Mouse (Mus musculus): Measurements from ENCODE around the gene Ndst4. TPM values are rescaled to one million over a fixed set of nuclear protein-coding genes. Genes with fewer than 3 reads are reported as not detected.

Gene Ndst4
- not detected in 2 replicates for polyA plus RNA-seq (2012; rRNA removed)

DNA sequence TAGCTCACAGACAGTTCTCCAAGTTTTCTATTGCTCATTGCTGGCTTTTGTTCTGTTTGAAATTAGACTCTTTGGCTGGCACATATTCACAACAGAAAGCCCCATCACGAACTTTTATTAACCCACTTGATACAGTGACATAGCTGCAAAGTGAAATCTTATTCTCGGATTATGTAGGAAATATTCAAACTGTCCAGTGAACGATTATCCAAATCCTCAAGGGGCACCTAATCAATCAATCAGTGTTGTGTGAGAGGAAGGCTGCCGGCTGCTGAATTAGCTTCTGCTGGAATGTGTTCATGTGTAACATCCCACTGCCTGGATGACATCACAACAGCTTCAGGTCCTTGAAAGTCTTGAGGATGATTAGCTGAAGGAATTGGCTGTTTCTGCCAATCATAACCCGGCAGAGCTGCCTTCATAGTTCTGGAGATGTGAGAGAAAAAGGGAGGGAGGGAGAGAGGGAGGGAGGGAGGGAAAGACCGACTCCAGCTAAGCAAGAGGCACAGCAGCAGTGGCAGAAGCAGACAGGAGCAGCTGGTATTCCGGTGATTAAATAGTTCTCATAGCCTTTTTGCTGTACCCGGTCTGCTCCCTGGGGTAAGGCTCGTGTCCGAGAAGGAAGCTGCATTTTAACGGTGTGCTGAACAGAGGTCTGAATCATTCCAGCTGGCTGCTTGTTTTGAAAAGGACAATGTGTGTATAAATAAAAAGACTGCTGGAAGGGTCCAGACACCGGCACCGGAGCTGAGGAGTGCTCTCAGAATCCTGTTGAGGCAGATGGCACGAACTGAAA is at the start of gene Ndst4:
Gene Ndst4 (plus strand): TSS at position 476 of the 796 bp plus-strand sequence.
- no peak for TF ChIP-seq CTCF (IDR thresholded peaks at IDR 0.05; ENCODE audit: extremely low read depth, insufficient read length, insufficient replicate concordance, low read depth, low read length)
- no peak for TF ChIP-seq POLR2A (IDR thresholded peaks at IDR 0.05; ENCODE audit: low read depth, low read length)
- Histone ChIP-seq H3K36me3 (ENCODE audit: control insufficient read depth, insufficient read depth, low read length) (no peaks in the 10 kb centered on the region), H3K27me3 (ENCODE audit: control insufficient read depth, insufficient read depth, low read length) (no peaks in the 10 kb centered on the region), H3K27ac (ENCODE audit: insufficient read depth, low read depth, low read length) (no peak within 1 kb of the TSS), H3K4me3 (ENCODE audit: low read depth, low read length) (no peak within 1 kb of the TSS), H3K4me1 (ENCODE audit: control insufficient read depth, insufficient read depth, insufficient read length, low read length) (no peaks in the 10 kb centered on the region)
- WGBS, result 41% methylated on average over 14 of the region's 14 CpGs

DNA sequence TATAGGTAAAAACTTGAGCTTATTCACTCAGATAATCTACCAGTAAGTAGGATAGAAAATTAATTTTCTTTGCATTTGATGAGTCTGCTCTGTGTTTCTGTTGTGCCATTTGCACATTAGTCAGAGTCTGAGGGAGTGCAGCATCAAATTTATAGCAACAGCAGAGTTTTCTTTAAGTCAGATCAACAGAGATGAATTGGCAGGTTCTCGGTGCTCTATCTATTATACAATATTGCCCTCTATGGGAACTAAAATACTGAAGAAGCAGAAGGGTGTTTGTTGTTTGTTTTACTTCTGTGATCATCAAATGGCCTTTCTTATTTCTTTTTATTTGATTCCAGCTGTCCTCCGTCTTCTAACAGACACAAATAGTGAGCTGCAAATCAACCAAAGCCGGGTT is 6.4 kb upstream of the Ndst4 start:
- Histone ChIP-seq H3K4me1 (ENCODE audit: control insufficient read depth, insufficient read depth, insufficient read length, low read length) (no peaks in the 10 kb centered on the region), H3K27ac (ENCODE audit: insufficient read depth, low read depth, low read length) (no peak overlapping the region), H3K27me3 (ENCODE audit: control insufficient read depth, insufficient read depth, low read length) (no peaks in the 10 kb centered on the region), H3K4me3 (ENCODE audit: low read depth, low read length) (no peak overlapping the region), H3K36me3 (ENCODE audit: control insufficient read depth, insufficient read depth, low read length) (no peaks in the 10 kb centered on the region)
- WGBS, result 67% methylated on average over 3 of the region's 3 CpGs
- TF ChIP-seq POLR2A (IDR thresholded peaks at IDR 0.05; ENCODE audit: low read depth, low read length) (no peak), CTCF (IDR thresholded peaks at IDR 0.05; ENCODE audit: extremely low read depth, insufficient read length, insufficient replicate concordance, low read depth, low read length) (no peak)

DNA sequence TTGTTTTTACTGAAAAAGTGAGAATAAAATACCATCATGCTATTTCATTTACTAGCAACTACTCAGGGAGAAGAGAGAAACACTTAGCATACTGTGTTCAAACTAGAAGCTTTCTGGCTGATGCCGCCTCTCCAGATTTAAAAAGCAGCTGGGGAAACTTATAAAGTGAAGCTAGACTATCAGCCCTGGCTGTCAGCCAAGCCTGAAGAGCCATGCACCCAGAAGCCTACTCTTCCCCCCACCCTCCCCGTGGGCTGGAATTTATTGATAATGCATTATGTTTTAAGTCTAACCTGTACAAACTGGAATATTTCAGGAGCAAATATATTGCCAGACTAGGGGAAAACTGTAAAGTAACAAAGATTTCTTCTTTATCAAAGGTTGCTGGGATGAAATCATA is 2.6 kb downstream of the Ndst4 start:
- no peaks in the 10 kb centered on the region for H3K36me3 ChIP-seq (ENCODE audit: control insufficient read depth, insufficient read depth, low read length)
- 46% methylated on average over 2 of the region's 2 CpGs for WGBS
- H3K4me1 ChIP-seq (ENCODE audit: control insufficient read depth, insufficient read depth, insufficient read length, low read length), result no peaks in the 10 kb centered on the region
- TF ChIP-seq CTCF (IDR thresholded peaks at IDR 0.05; ENCODE audit: extremely low read depth, insufficient read length, insufficient replicate concordance, low read depth, low read length) (no peak), POLR2A (IDR thresholded peaks at IDR 0.05; ENCODE audit: low read depth, low read length) (no peak)
- H3K4me3 ChIP-seq (ENCODE audit: low read depth, low read length), result no peak overlapping the region
- no peak overlapping the region for H3K27ac ChIP-seq (ENCODE audit: insufficient read depth, low read depth, low read length)
- no peaks in the 10 kb centered on the region for H3K27me3 ChIP-seq (ENCODE audit: control insufficient read depth, insufficient read depth, low read length)

GRCm38 (mm10) chr3:125406991-125407390 is 3.1 kb downstream of the Ndst4 start:
- Histone ChIP-seq H3K27me3 (ENCODE audit: control insufficient read depth, insufficient read depth, low read length) (no peaks in the 10 kb centered on the region), H3K4me3 (ENCODE audit: low read depth, low read length) (no peak overlapping the region), H3K36me3 (ENCODE audit: control insufficient read depth, insufficient read depth, low read length) (no peaks in the 10 kb centered on the region), H3K4me1 (ENCODE audit: control insufficient read depth, insufficient read depth, insufficient read length, low read length) (no peaks in the 10 kb centered on the region), H3K27ac (ENCODE audit: insufficient read depth, low read depth, low read length) (no peak overlapping the region)
- TF ChIP-seq POLR2A (IDR thresholded peaks at IDR 0.05; ENCODE audit: low read depth, low read length) (no peak), CTCF (IDR thresholded peaks at IDR 0.05; ENCODE audit: extremely low read depth, insufficient read length, insufficient replicate concordance, low read depth, low read length) (no peak)
- 65% methylated on average over 3 of the region's 3 CpGs for WGBS

- WGBS, result 49% methylated on average over 6 of the region's 6 CpGs
- no peak overlapping the region for H3K27ac ChIP-seq (ENCODE audit: insufficient read depth, low read depth, low read length)
- no peaks in the 10 kb centered on the region for H3K36me3 ChIP-seq (ENCODE audit: control insufficient read depth, insufficient read depth, low read length)
- H3K27me3 ChIP-seq (ENCODE audit: control insufficient read depth, insufficient read depth, low read length), result no peaks in the 10 kb centered on the region
- H3K4me3 ChIP-seq (ENCODE audit: low read depth, low read length), result no peak overlapping the region
- no peaks in the 10 kb centered on the region for H3K4me1 ChIP-seq (ENCODE audit: control insufficient read depth, insufficient read depth, insufficient read length, low read length)
- TF ChIP-seq POLR2A (IDR thresholded peaks at IDR 0.05; ENCODE audit: low read depth, low read length), result no peak
- no peak for TF ChIP-seq CTCF (IDR thresholded peaks at IDR 0.05; ENCODE audit: extremely low read depth, insufficient read length, insufficient replicate concordance, low read depth, low read length)
Observed at GRCm38 (mm10) chr3:125466894-125467652, 63.2 kb downstream of the Ndst4 start.

DNA sequence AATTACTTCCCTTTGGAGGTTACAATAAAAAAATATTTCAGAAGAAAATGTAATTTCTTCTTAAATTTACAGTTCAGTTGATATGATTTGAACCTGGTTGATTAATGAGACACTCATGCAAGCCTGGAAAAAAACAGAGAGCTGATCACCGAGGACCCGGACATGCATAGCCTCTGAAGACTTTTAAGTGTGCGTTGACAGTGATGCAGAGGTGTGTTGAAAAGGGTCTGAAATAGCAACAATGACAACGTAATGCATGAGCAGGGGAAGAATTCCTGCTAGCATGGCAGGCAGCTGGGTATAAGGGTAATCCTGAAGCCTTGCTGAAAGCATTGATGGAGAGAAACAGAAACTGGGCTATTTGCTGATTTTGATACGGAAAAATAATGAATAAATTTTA is 106.2 kb downstream of the Ndst4 start:
- Histone ChIP-seq H3K27me3 (ENCODE audit: control insufficient read depth, insufficient read depth, low read length) (no peaks in the 10 kb centered on the region), H3K36me3 (ENCODE audit: control insufficient read depth, insufficient read depth, low read length) (no peaks in the 10 kb centered on the region)
- 83% methylated on average over 5 of the region's 5 CpGs for WGBS

GRCm38 (mm10) chr3:125533371-125533770 is 129.5 kb downstream of the Ndst4 start:
- H3K4me1 ChIP-seq (ENCODE audit: control insufficient read depth, insufficient read depth, insufficient read length, low read length), result no peaks in the 10 kb centered on the region
- H3K27me3 ChIP-seq (ENCODE audit: control insufficient read depth, insufficient read depth, low read length), result no peaks in the 10 kb centered on the region
- no peak overlapping the region for H3K27ac ChIP-seq (ENCODE audit: insufficient read depth, low read depth, low read length)
- WGBS, result 90% methylated on average over 8 of the region's 8 CpGs
- no peaks in the 10 kb centered on the region for H3K36me3 ChIP-seq (ENCODE audit: control insufficient read depth, insufficient read depth, low read length)
- TF ChIP-seq POLR2A (IDR thresholded peaks at IDR 0.05; ENCODE audit: low read depth, low read length) (no peak), CTCF (IDR thresholded peaks at IDR 0.05; ENCODE audit: extremely low read depth, insufficient read length, insufficient replicate concordance, low read depth, low read length) (no peak)
- H3K4me3 ChIP-seq (ENCODE audit: low read depth, low read length), result no peak overlapping the region

More for the DNA sequence above, 106.2 kb downstream of the Ndst4 start:
- Histone ChIP-seq H3K27ac (ENCODE audit: insufficient read depth, low read depth, low read length) (no peak overlapping the region), H3K4me3 (ENCODE audit: low read depth, low read length) (no peak overlapping the region), H3K4me1 (ENCODE audit: control insufficient read depth, insufficient read depth, insufficient read length, low read length) (no peaks in the 10 kb centered on the region)
- no peak for TF ChIP-seq CTCF (IDR thresholded peaks at IDR 0.05; ENCODE audit: extremely low read depth, insufficient read length, insufficient replicate concordance, low read depth, low read length)
- TF ChIP-seq POLR2A (IDR thresholded peaks at IDR 0.05; ENCODE audit: low read depth, low read length), result no peak
